Mouse (Mus musculus) heart, postnatal 0 days (tissue): ENCODE results near the gene Ttc21a. TPM values are rescaled to one million over a fixed set of nuclear protein-coding genes. Genes with fewer than 3 reads are reported as not detected.

Experiments
- ATAC-seq: fragments of 200-750 bp; cut with Nextera tagmentation; 2 replicates; pipeline ENCODE4 v1.8.0; 2017; ENCODE audit warnings: low read depth, moderate number of reproducible peaks, moderate library complexity; ENCODE audit not compliant: insufficient read depth
- DNase-seq: peaks from one replicate; pipeline ENCODE4 v3.0.0-alpha.2; 2016; ENCODE audit warnings: low spot score
- H3K27ac ChIP-seq: fragments of 300-500 bp; sonication (generic); 2 replicates; pipeline ENCODE4 v1.5.1; 2014; ENCODE audit warnings: low read depth, mild to moderate bottlenecking
- H3K27me3 ChIP-seq: fragments of 300-500 bp; sonication (generic); 2 replicates; pipeline ENCODE4 v1.6.1; 2014; ENCODE audit warnings: low read length, mixed read lengths; ENCODE audit not compliant: control insufficient read depth, insufficient read depth
- H3K36me3 ChIP-seq: fragments of 300-500 bp; sonication (generic); replicated peaks from 2 replicates; pipeline ENCODE4 v1.6.1; 2014; ENCODE audit warnings: low read length, mixed read lengths; ENCODE audit not compliant: control insufficient read depth, insufficient read depth
- H3K4me1 ChIP-seq: fragments of 300-500 bp; sonication (generic); 2 replicates; pipeline ENCODE4 v1.6.1; 2014; ENCODE audit warnings: antibody characterized with exemption; ENCODE audit not compliant: control insufficient read depth, insufficient read depth
- H3K4me2 ChIP-seq: fragments of 300-500 bp; sonication (generic); 2 replicates; pipeline ENCODE4 v1.6.1; 2014; ENCODE audit warnings: low read depth, mild to moderate bottlenecking, low read length, moderate library complexity
- H3K4me3 ChIP-seq: fragments of 300-500 bp; sonication (generic); 2 replicates; pipeline ENCODE4 v1.5.1; 2014; ENCODE audit warnings: low read depth, low read length
- H3K9ac ChIP-seq: fragments of 300-500 bp; sonication (generic); replicated peaks from 2 replicates; pipeline ENCODE4 v1.6.1; 2014; ENCODE audit warnings: low read depth, low read length, mixed read lengths
- H3K9me3 ChIP-seq: fragments of 300-500 bp; sonication (generic); replicated peaks from 2 replicates; pipeline ENCODE4 v1.6.1; 2016; ENCODE audit warnings: low read length; ENCODE audit not compliant: control insufficient read depth
- CTCF ChIP-seq: IDR thresholded peaks from 2 replicates; pipeline ENCODE4 v1.5.1; 2016; ENCODE audit warnings: antibody characterized with exemption, control low read depth, low read depth
- EP300 ChIP-seq: IDR thresholded peaks from 2 replicates; pipeline ENCODE4 v1.6.1; 2016; ENCODE audit warnings: antibody characterized with exemption, low read depth
- WGBS: fragments of 180-500 bp; shearing (Covaris S2); extraction: QIAGEN DNeasy Blood & Tissue Kit; methylation state at CpG from one replicate; pipeline ENCODE4 v1.1.7; 2014; 5-methylcytosine and 5-hydroxymethylcytosine counted together
- polyA plus RNA-seq: library from polyadenylated mRNA; unstranded; fragments of >200 nt; fragmentation: Nextera tagmentation; extraction: Ambion mirVana; gene quantifications from 2 replicates; pipeline ENCODE4 v1.2.1, GENCODE M21; 2015
- total RNA-seq: library from RNA; depleted of rRNA; stranded (reverse); fragments of >200 nt; gene quantifications from 2 replicates; pipeline ENCODE4 v1.2.3, GENCODE M21; 2014; ENCODE audit warnings: low replicate concordance

Gene Ttc21a
- total and polyA plus RNA-seq, 2 experiments from 2014 or later = 0.07 TPM; not detected in 1

DNA sequence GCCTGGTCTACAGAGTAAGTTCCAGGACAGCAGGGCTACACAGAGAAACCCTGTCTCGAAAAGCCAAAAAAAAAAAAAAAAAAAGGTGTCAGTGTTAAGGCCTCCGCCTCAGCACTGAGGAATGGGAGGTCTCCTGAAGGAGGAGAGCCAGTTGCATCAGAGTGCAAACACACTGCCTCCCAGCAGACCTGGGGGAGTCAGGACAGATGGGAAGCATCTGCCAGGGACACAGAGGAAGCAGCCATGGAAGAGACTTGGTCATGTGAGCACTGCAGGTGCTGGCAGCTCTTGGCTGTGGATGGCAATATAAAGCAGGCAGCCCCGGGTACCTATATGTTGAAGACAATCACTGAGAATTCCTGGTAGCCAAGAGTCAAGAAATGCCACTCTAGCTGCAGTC lies 27.5 kb upstream of the Ttc21a start:
- Histone ChIP-seq H3K4me2 (no peak overlapping the region), H3K9me3 (no peaks in the 10 kb centered on the region), H3K27ac (no peak overlapping the region), H3K36me3 (peaks cover 94% of the 10 kb centered on the region), H3K27me3 (no peaks in the 10 kb centered on the region), H3K4me1 (no peaks in the 10 kb centered on the region), H3K4me3 (no peak overlapping the region), H3K9ac (no peak overlapping the region)
- ATAC-seq (no peak), DNase-seq (no peak)
- WGBS = 67% methylated on average over 3 of the region's 3 CpGs
- TF ChIP-seq CTCF (no peak), EP300 (no peak)

DNA sequence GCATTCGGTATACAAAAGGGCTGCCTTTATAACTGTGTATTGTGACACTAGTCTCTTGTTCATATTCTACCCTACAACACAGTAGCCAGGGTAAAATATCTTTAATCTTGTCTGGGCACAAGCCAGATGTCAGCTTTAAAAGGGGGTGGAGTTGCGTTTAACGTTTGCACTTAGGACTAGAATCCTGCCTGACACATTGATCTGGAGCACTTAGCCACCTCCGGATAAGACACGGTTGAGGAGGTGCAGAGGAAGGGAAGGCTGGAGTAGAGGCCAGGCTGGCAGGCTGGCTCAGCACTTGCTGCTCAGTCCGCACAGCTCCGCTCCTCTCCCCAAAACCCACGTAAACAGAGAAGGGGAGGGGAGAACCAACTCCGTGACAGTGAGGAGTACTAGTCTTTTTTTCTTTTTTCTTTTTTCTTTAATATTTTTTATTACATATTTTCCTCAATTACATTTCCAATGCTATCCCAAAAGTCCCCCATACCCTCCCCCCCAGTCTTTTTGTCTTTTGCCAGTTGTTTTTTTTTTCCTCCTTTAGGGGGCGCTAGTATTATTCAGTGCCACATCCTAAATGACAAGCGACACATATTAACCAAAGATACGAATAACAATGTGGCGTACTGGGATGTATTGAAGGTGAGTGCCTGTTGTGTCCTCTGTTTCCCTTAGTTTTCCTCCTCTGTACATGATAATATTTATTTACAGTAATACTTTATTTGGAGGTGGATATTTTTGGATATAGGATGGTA lies 24.1 kb upstream of the Ttc21a start:
- TF ChIP-seq CTCF (peak; percentile 34), EP300 (no peak)
- H3K4me2 ChIP-seq = no peak overlapping the region
- 72% methylated on average over 13 of the region's 13 CpGs for WGBS
- no peak overlapping the region for H3K9ac ChIP-seq
- H3K27me3 ChIP-seq = no peaks in the 10 kb centered on the region
- no peaks in the 10 kb centered on the region for H3K4me1 ChIP-seq
- H3K4me3 ChIP-seq = no peak overlapping the region
- ATAC-seq (no peak), DNase-seq (no peak)
- H3K27ac ChIP-seq = no peak overlapping the region
- H3K36me3 ChIP-seq = peaks cover 94% of the 10 kb centered on the region
- H3K9me3 ChIP-seq = no peaks in the 10 kb centered on the region

DNA sequence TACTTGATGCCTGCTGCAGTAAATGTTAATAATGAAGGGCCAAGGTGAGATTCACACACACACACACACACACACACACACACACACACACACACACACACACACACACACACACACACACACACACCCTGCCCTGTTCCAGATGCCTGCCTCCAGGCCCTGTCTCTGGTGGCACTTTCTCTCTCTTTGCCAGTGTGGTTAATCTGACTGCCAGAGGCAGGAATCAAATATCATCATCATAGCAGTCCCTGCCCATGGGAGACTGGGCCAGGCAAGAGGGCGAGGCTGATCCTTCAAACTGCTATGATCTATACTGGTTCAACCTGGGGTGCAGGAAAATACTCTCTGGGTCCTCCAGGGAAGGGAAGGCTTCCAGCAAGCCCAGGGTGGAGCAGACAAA lies 17.5 kb upstream of the Ttc21a start:
- no peaks in the 10 kb centered on the region for H3K9me3 ChIP-seq
- H3K27ac ChIP-seq = no peak overlapping the region
- peaks cover 93% of the 10 kb centered on the region for H3K36me3 ChIP-seq
- ATAC-seq = no peak
- H3K4me3 ChIP-seq = no peak overlapping the region
- DNase-seq = no peak
- H3K4me1 ChIP-seq = no peaks in the 10 kb centered on the region
- 86% methylated on average over 1 of the region's 1 CpGs for WGBS
- H3K27me3 ChIP-seq = no peaks in the 10 kb centered on the region
- H3K4me2 ChIP-seq = no peak overlapping the region
- no peak overlapping the region for H3K9ac ChIP-seq
- TF ChIP-seq EP300 = no peak
- TF ChIP-seq CTCF = no peak

- Histone ChIP-seq H3K4me2 (no peak overlapping the region), H3K4me1 (no peaks in the 10 kb centered on the region), H3K27me3 (no peaks in the 10 kb centered on the region), H3K9me3 (no peaks in the 10 kb centered on the region), H3K9ac (no peak overlapping the region), H3K27ac (no peak overlapping the region), H3K4me3 (no peak overlapping the region), H3K36me3 (peaks cover 96% of the 10 kb centered on the region)
- ATAC-seq = no peak
- DNase-seq = no peak
- WGBS = 49% methylated on average over 4 of the region's 4 CpGs
- TF ChIP-seq CTCF (no peak), EP300 (no peak)
These were observed 13.9 kb upstream of the Ttc21a start for GRCm38 (mm10) chr9:119923462-119923861.

GRCm38 (mm10) chr9:119925120-119925657 lies 12.2 kb upstream of the Ttc21a start:
- H3K9me3 ChIP-seq = no peaks in the 10 kb centered on the region
- H3K4me2 ChIP-seq = no peak overlapping the region
- DNase-seq (no peak), ATAC-seq (no peak)
- no peaks in the 10 kb centered on the region for H3K4me1 ChIP-seq
- no peaks in the 10 kb centered on the region for H3K27me3 ChIP-seq
- H3K9ac ChIP-seq = no peak overlapping the region
- TF ChIP-seq CTCF (no peak), EP300 (no peak)
- peaks cover 82% of the 10 kb centered on the region for H3K36me3 ChIP-seq
- H3K27ac ChIP-seq = no peak overlapping the region
- WGBS = 85% methylated on average over 16 of the region's 16 CpGs
- H3K4me3 ChIP-seq = no peak overlapping the region

DNA sequence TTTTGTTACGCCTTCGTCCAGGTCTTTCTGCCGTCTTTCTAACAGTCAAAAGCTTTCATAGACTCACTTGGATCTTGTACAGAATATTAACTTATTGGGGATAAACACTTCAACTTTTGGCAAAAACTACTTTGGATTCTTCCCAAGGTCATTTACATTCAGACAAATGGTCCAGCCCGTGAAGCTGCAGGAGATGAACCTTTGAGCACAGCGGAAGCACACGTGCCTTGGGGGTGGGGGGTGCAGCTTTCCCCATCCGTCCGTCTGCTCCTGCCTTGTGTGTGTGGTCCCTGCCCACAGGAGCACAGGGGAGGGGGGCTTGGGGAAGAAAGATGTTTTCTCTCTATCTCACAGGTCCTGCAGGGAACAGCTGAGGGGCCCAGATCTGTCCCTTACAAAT lies 11.7 kb upstream of the Ttc21a start:
- WGBS = 79% methylated on average over 8 of the region's 8 CpGs
- peaks cover 77% of the 10 kb centered on the region for H3K36me3 ChIP-seq
- no peak for ATAC-seq

More for the DNA sequence above, 11.7 kb upstream of the Ttc21a start:
- no peak overlapping the region for H3K27ac ChIP-seq
- no peaks in the 10 kb centered on the region for H3K27me3 ChIP-seq
- H3K9ac ChIP-seq = no peak overlapping the region
- no peaks in the 10 kb centered on the region for H3K9me3 ChIP-seq
- no peak overlapping the region for H3K4me3 ChIP-seq
- H3K4me1 ChIP-seq = no peaks in the 10 kb centered on the region
- H3K4me2 ChIP-seq = no peak overlapping the region
- TF ChIP-seq CTCF = no peak
- DNase-seq = no peak
